Mouse (Mus musculus) small intestine, adult 2 months (tissue): ENCODE measurements around the gene Gm13277. TPM values are rescaled to one million over a fixed set of nuclear protein-coding genes. Genes with fewer than 3 reads are reported as not detected.
"Not testable (repeated sequence)": the region's sequence is repeated elsewhere in the genome, so short reads cannot be mapped to it uniquely, and the experiment has no call there.

Source experiments
- H3K27ac ChIP-seq: fragments of 200-500 bp; 2 replicates; pipeline ENCODE4 v1.5.1; 2012; ENCODE audit warnings: low read depth, low read length, control low read depth, inconsistent platforms; ENCODE audit not compliant: insufficient read depth
- H3K27me3 ChIP-seq: fragments of 200-500 bp; 2 replicates; pipeline ENCODE4 v1.6.1; 2012; ENCODE audit warnings: mild to moderate bottlenecking, moderate library complexity, low read length, inconsistent platforms; ENCODE audit not compliant: control insufficient read depth, insufficient read depth
- H3K36me3 ChIP-seq: fragments of 200-500 bp; 2 replicates; pipeline ENCODE4 v1.6.1; 2012; ENCODE audit warnings: mild to moderate bottlenecking, low read length, control low read depth, inconsistent platforms; ENCODE audit not compliant: control insufficient read depth, insufficient read depth
- H3K4me1 ChIP-seq: fragments of 200-500 bp; 2 replicates; pipeline ENCODE4 v1.6.1; 2012; ENCODE audit warnings: low read length, inconsistent platforms, mixed read lengths; ENCODE audit not compliant: control insufficient read depth, insufficient read depth, insufficient read length
- H3K4me3 ChIP-seq: fragments of 200-500 bp; 2 replicates; pipeline ENCODE4 v1.5.1; 2012; ENCODE audit warnings: low read depth, mild to moderate bottlenecking, control low read depth, inconsistent platforms, low read length, moderate library complexity
- CTCF ChIP-seq: fragments of 200-500 bp; IDR thresholded peaks from 2 replicates; pipeline ENCODE4 v1.5.1; 2012; ENCODE audit warnings: low read depth, mild to moderate bottlenecking, control low read depth, inconsistent platforms, low read length, moderate library complexity, mixed read lengths; ENCODE audit not compliant: insufficient replicate concordance, insufficient read length; ENCODE audit errors: extremely low read depth
- POLR2A ChIP-seq: fragments of 200-500 bp; IDR thresholded peaks from 2 replicates; pipeline ENCODE4 v1.6.1; 2012; ENCODE audit warnings: low read depth, mild to moderate bottlenecking, control low read depth, inconsistent platforms, low read length, moderate library complexity
- WGBS: fragments of 180-500 bp; shearing (Covaris S2); methylation state at CpG from one replicate; pipeline ENCODE4 v1.1.7; 2018; 5-methylcytosine and 5-hydroxymethylcytosine counted together
- polyA plus RNA-seq: library from polyadenylated mRNA; depleted of rRNA; stranded (reverse); fragments of >200 nt; gene quantifications from 2 replicates; pipeline ENCODE4 v1.2.3, GENCODE M21; 2012; rRNA removed

Gm13277 gene
- polyA plus RNA-seq = not detected in 2 replicates

- H3K4me3 ChIP-seq, H3K27me3 ChIP-seq, H3K27ac ChIP-seq, H3K36me3 ChIP-seq, H3K4me1 ChIP-seq: not testable (repeated sequence)
- 0% methylated on average over 6 of the region's 28 CpGs for WGBS
These were observed at the start of gene Gm13277 for GRCm38 (mm10) chr4:88788402-88788801. Gene Gm13277, plus strand, starts transcription at chr4:88788632.

GRCm38 (mm10) chr4:88739036-88739435 is 49.4 kb upstream of the Gm13277 start:
- TF ChIP-seq CTCF (no peak), POLR2A (no peak)
- 77% methylated on average over 6 of the region's 6 CpGs for WGBS
- H3K27me3 ChIP-seq = no peaks in the 10 kb centered on the region
- H3K36me3 ChIP-seq = no peaks in the 10 kb centered on the region
- H3K4me3 ChIP-seq = no peak overlapping the region
- H3K4me1 ChIP-seq = no peaks in the 10 kb centered on the region
- H3K27ac ChIP-seq = no peak overlapping the region

GRCm38 (mm10) chr4:88741426-88741825 is 47.0 kb upstream of the Gm13277 start:
- TF ChIP-seq CTCF (no peak), POLR2A (no peak)
- Histone ChIP-seq H3K4me3 (no peak overlapping the region), H3K27ac (no peak overlapping the region), H3K27me3 (no peaks in the 10 kb centered on the region), H3K4me1 (no peaks in the 10 kb centered on the region), H3K36me3 (no peaks in the 10 kb centered on the region)
- WGBS = 82% methylated on average over 4 of the region's 4 CpGs

- H3K4me1 ChIP-seq = no peaks in the 10 kb centered on the region
- H3K27ac ChIP-seq = no peak overlapping the region
- no peaks in the 10 kb centered on the region for H3K27me3 ChIP-seq
- 67% methylated on average over 7 of the region's 7 CpGs for WGBS
- H3K4me3 ChIP-seq = no peak overlapping the region
- TF ChIP-seq POLR2A = no peak
- no peak for TF ChIP-seq CTCF
- H3K36me3 ChIP-seq = no peaks in the 10 kb centered on the region
These were observed 45.6 kb upstream of the Gm13277 start for GRCm38 (mm10) chr4:88742771-88743371.

GRCm38 (mm10) chr4:88744207-88744606 is 44.2 kb upstream of the Gm13277 start:
- TF ChIP-seq CTCF (no peak), POLR2A (no peak)
- Histone ChIP-seq H3K27ac (no peak overlapping the region), H3K4me1 (no peaks in the 10 kb centered on the region), H3K27me3 (no peaks in the 10 kb centered on the region), H3K36me3 (no peaks in the 10 kb centered on the region), H3K4me3 (no peak overlapping the region)
- whole genome bisulfite sequencing = 63% methylated on average over 3 of the region's 3 CpGs

- no peaks in the 10 kb centered on the region for H3K36me3 ChIP-seq
- TF ChIP-seq POLR2A (no peak), CTCF (no peak)
- H3K27me3 ChIP-seq = no peaks in the 10 kb centered on the region
- H3K4me1 ChIP-seq = no peaks in the 10 kb centered on the region
- H3K27ac ChIP-seq = no peak overlapping the region
- H3K4me3 ChIP-seq = no peak overlapping the region
- WGBS = 68% methylated on average over 6 of the region's 6 CpGs
These were observed 38.5 kb upstream of the Gm13277 start for GRCm38 (mm10) chr4:88749926-88750325.

- H3K36me3 ChIP-seq, H3K4me3 ChIP-seq, H3K27me3 ChIP-seq, H3K4me1 ChIP-seq, H3K27ac ChIP-seq: not testable (repeated sequence)
- 88% methylated on average over 15 of the region's 15 CpGs for WGBS
These were observed 33.6 kb upstream of the Gm13277 start, which contains the start of gene Gm13271 for GRCm38 (mm10) chr4:88754818-88755340. Gene Gm13271, plus strand, starts transcription at chr4:88754868.

- 8% methylated on average over 29 of the region's 31 CpGs for WGBS
- not testable (repeated sequence) for H3K27me3 ChIP-seq, H3K4me1 ChIP-seq, H3K36me3 ChIP-seq
- H3K27ac ChIP-seq = peak overlapping the region; percentile 83
- H3K4me3 ChIP-seq = peak overlapping the region; percentile 75
These were observed 31.6 kb upstream of the Gm13277 start for GRCm38 (mm10) chr4:88756581-88757513.
